8 mouse cellular contexts compared by ENCODE assay signal in the genomic region with DNA sequence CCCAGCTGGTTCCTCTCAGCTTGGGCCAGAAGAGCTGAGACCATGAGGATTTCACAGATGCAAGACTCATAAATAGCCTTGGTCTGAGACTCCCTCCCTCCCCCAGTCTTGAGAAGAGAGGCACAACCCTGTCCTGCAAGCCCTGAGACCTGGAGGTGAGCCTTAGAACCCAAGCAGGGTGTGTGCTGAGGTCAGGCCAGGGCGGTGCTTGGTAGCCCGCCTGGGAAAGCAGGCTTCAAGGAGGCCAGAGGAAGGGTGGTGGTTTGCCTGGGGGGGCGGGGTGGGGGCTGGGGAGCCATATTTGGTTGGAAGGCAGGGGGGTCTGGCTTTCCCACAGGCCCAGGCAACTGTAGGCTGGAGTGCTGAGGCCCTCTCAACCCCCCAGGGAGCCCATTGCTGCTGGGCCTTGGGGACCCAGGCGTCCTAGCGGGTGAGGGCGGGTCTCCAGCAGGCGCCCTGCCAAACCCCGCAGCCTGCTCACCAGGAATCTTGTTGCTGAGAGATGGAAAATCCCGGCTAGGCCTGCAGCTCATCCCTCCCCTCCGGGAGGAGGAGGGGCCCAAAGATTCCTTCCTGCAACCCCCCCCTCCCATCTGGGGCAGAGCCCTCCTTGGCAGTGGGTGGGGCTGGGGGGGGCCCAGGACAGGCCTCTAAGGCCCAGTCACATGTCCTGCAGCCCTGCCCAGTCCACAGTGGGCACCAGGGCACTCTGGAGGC. TPM values are rescaled to one million over a fixed set of nuclear protein-coding genes. Genes with fewer than 3 reads are reported as not detected.
A peak's percentile ranks its signal among the peaks of the same experiment; 100 is the strongest.
DNase-seq lines count a peak whose midpoint lies in the region; ATAC-seq lines count a peak whose summit lies in the region.

No protein-coding gene starts in this region.

- no peaks in the 10 kb centered on the region for H3K9me3 ChIP-seq in forebrain, embryonic 14.5 days (replicated peaks; ENCODE audit: control insufficient read depth, low read length)
- no peaks in the 10 kb centered on the region for H3K9me3 ChIP-seq in hindbrain, embryonic 13.5 days

- no peak overlapping the region for H3K4me2 ChIP-seq in forebrain, embryonic 14.5 days (ENCODE audit: low read length)
- H3K4me2 ChIP-seq in hindbrain, embryonic 13.5 days = peak overlapping the region; percentile 26

- H3K27ac ChIP-seq in forebrain, embryonic 14.5 days (ENCODE audit: low read depth, low read length) = peak overlapping the region; percentile 15; the same call in 1 of the 2 replicates
- H3K27ac ChIP-seq in hindbrain, embryonic 13.5 days = peak overlapping the region; percentile 83

- H3K9ac ChIP-seq in forebrain, embryonic 14.5 days (ENCODE audit: low read length) = no peak overlapping the region
- H3K9ac ChIP-seq in hindbrain, embryonic 13.5 days = peak overlapping the region; percentile 51

- WGBS in forebrain, embryonic 14.5 days = 25% methylated on average over 9 of the region's 10 CpGs
- WGBS in hindbrain, embryonic 13.5 days = 8% methylated on average over 10 of the region's 10 CpGs

- DNase-seq in ovary, postnatal 36 days (ENCODE audit: low spot score) = peak; percentile 55
- no peak for DNase-seq in ovary, postnatal 14 days (ENCODE audit: low spot score)
- DNase-seq in forebrain, embryonic 14.5 days (ENCODE audit: low spot score) = peak; percentile 41
- peak; percentile 74 for DNase-seq in lung, postnatal 10 days
- DNase-seq in spleen, postnatal 14 days (ENCODE audit: low spot score in 2 of 2) = no peak
- no peak for DNase-seq in yolk sac, embryonic 10.5 days (ENCODE audit: low spot score)
- no peak for DNase-seq in thymus, postnatal 25 days

- H3K27me3 ChIP-seq in forebrain, embryonic 14.5 days (replicated peaks; ENCODE audit: control insufficient read depth, insufficient read depth, low read length) = no peaks in the 10 kb centered on the region
- no peaks in the 10 kb centered on the region for H3K27me3 ChIP-seq in hindbrain, embryonic 13.5 days

- no peak for ATAC-seq in forebrain, embryonic 14.5 days
- ATAC-seq in hindbrain, embryonic 13.5 days (ENCODE audit: low FRiP score) = peak; percentile 15; the same call in 1 of the 2 replicates

- no peak overlapping the region for H3K4me3 ChIP-seq in forebrain, embryonic 14.5 days (ENCODE audit: low read depth, low read length)
- H3K4me3 ChIP-seq in hindbrain, embryonic 13.5 days = no peak overlapping the region

- H3K4me1 ChIP-seq in forebrain, embryonic 14.5 days (ENCODE audit: control insufficient read depth, insufficient read depth, low read length) = peaks cover 66% of the 10 kb centered on the region
- peaks cover 93% of the 10 kb centered on the region for H3K4me1 ChIP-seq in hindbrain, embryonic 13.5 days (replicated peaks)

- peaks cover 8% of the 10 kb centered on the region; the same call in 1 of the 2 replicates for H3K36me3 ChIP-seq in forebrain, embryonic 14.5 days (ENCODE audit: control insufficient read depth, insufficient read depth, low read length)
- H3K36me3 ChIP-seq in hindbrain, embryonic 13.5 days = peaks cover 9% of the 10 kb centered on the region; the same call in 1 of the 2 replicates

RNA-seq across cellular contexts. Expression of gene Ahdc1, which starts 14.1 kb away (rescaled TPM):
- polyA plus RNA-seq in forebrain, embryonic 14.5 days (2014; fragmentation: Nextera tagmentation; extraction: Ambion mirVana) = 8.6 and 12.2 TPM in 2 replicates
- polyA plus RNA-seq in hindbrain, embryonic 13.5 days (2015; fragmentation: Nextera tagmentation; extraction: Ambion mirVana) = 11.0 and 12.5 TPM in 2 replicates

RNA-seq across cellular contexts. Expression of gene Fgr, which starts 51.2 kb away (rescaled TPM):
- polyA plus RNA-seq in forebrain, embryonic 14.5 days (2014; fragmentation: Nextera tagmentation; extraction: Ambion mirVana) = 0.23 TPM in 1 of 2 replicates, not detected in the other
- 0.13 TPM in 1 of 2 replicates, not detected in the other for polyA plus RNA-seq in hindbrain, embryonic 13.5 days (2015; fragmentation: Nextera tagmentation; extraction: Ambion mirVana)

Comparison
In these comparisons a context has a peak if more than half of its experiments do, and no peak if none do; other contexts are left out.
1. DNase-seq: peak in ovary, postnatal 36 days (single experiment), forebrain, embryonic 14.5 days (single experiment) and lung, postnatal 10 days (single experiment); none in ovary, postnatal 14 days (single experiment), spleen, postnatal 14 days (0 of 2), yolk sac, embryonic 10.5 days (single experiment) and thymus, postnatal 25 days (single experiment).